In genomic region chr12:70422322-70423118, GRCm38 (mm10) we compare ENCODE assay signal across 14 mouse cellular contexts. TPM values are rescaled to one million over a fixed set of nuclear protein-coding genes. Genes with fewer than 3 reads are reported as not detected.
DNase-seq lines count a peak whose midpoint lies in the region; ATAC-seq and TF ChIP-seq lines count a peak whose summit lies in the region.
"Had no signal": no experiment of that assay in that cellular context is flagged by ENCODE, and none has a peak within 500 bp of the region (broad histone marks: within the 10 kb centered on the region; RNA-seq: fewer than 3 reads in every experiment).

No protein-coding gene starts in this region.

- DNase-seq in liver, postnatal 0 days, result no peak
- DNase-seq in liver, embryonic 11.5 days (ENCODE audit: low spot score), result no peak
- no peak for DNase-seq in embryonic facial prominence, embryonic 11.5 days (ENCODE audit: low spot score)
- peak; percentile 74 for DNase-seq in mesoderm, embryonic 11.5 days (ENCODE audit: low read depth, low spot score)
- peak; percentile 76 for DNase-seq in retina, embryonic 14.5 days (ENCODE audit: low spot score)
- no peak for DNase-seq in thymus, postnatal 14 days
- no peak for DNase-seq in layer of hippocampus, postnatal 36 days
- DNase-seq: adrenal gland, postnatal 10 days; cerebellum, postnatal 25 days; gastrocnemius, postnatal 10 days; lung, postnatal 14 days; right cerebral cortex, adult 18-20 months had no signal

- no peak overlapping the region for H3K9ac ChIP-seq in liver, postnatal 0 days (replicated peaks)
- no peak overlapping the region for H3K9ac ChIP-seq in liver, embryonic 11.5 days (ENCODE audit: low read depth, low read length)
- H3K9ac ChIP-seq in embryonic facial prominence, embryonic 11.5 days (replicated peaks; ENCODE audit: low read length), result no peak overlapping the region

- no peak for TF ChIP-seq EP300 in liver, postnatal 0 days (IDR thresholded peaks at IDR 0.05; ENCODE audit: low read depth)

- no peak overlapping the region for H3K27ac ChIP-seq in liver, postnatal 0 days (ENCODE audit: low read depth)
- no peak overlapping the region for H3K27ac ChIP-seq in liver, embryonic 11.5 days (ENCODE audit: low read depth, low read length)
- H3K27ac ChIP-seq in embryonic facial prominence, embryonic 11.5 days (replicated peaks; ENCODE audit: low read depth, low read length), result no peak overlapping the region
- H3K27ac ChIP-seq: kidney, postnatal 0 days had no signal

- H3K36me3 ChIP-seq in liver, postnatal 0 days (replicated peaks; ENCODE audit: insufficient read depth, low read length), result no peaks in the 10 kb centered on the region
- no peaks in the 10 kb centered on the region for H3K36me3 ChIP-seq in liver, embryonic 11.5 days (ENCODE audit: control insufficient read depth, insufficient read depth, low read length)
- no peaks in the 10 kb centered on the region for H3K36me3 ChIP-seq in embryonic facial prominence, embryonic 11.5 days (replicated peaks; ENCODE audit: control insufficient read depth, insufficient read depth, low read depth, low read length)

- no peak for ATAC-seq in liver, postnatal 0 days
- ATAC-seq in liver, embryonic 11.5 days (replicated peaks; ENCODE audit: low FRiP score), result no peak
- peak; percentile 39; the same call in 1 of the 2 replicates for ATAC-seq in embryonic facial prominence, embryonic 11.5 days (replicated peaks; ENCODE audit: insufficient number of reproducible peaks, low FRiP score, low TSS enrichment, low read depth)
- ATAC-seq: inflammation-experienced regulatory T-cells, adult 6 months had no signal

- WGBS in liver, postnatal 0 days (ENCODE audit: insufficient replicate concordance), result 70% methylated on average over 9 of the region's 9 CpGs
- WGBS in liver, embryonic 11.5 days, result 73% methylated on average over 9 of the region's 9 CpGs
- WGBS in embryonic facial prominence, embryonic 11.5 days, result 58% methylated on average over 9 of the region's 9 CpGs

- 0 out of 2 replicates have a peak, but pooled peaks have one; percentile 20 for TF ChIP-seq CTCF in liver, postnatal 0 days (IDR thresholded peaks at IDR 0.05; ENCODE audit: low read depth)

- H3K27me3 ChIP-seq in liver, postnatal 0 days (ENCODE audit: insufficient read depth, low read length), result no peaks in the 10 kb centered on the region
- H3K27me3 ChIP-seq in liver, embryonic 11.5 days (replicated peaks; ENCODE audit: control insufficient read depth, insufficient read depth, low read length), result no peaks in the 10 kb centered on the region
- no peaks in the 10 kb centered on the region for H3K27me3 ChIP-seq in embryonic facial prominence, embryonic 11.5 days (ENCODE audit: control insufficient read depth, insufficient read depth, low read length)

- no peaks in the 10 kb centered on the region for H3K4me1 ChIP-seq in liver, postnatal 0 days (ENCODE audit: insufficient read depth)
- H3K4me1 ChIP-seq in liver, embryonic 11.5 days (replicated peaks; ENCODE audit: control insufficient read depth, insufficient read depth, low read length), result no peaks in the 10 kb centered on the region
- H3K4me1 ChIP-seq in embryonic facial prominence, embryonic 11.5 days (ENCODE audit: control insufficient read depth, insufficient read depth, low read length), result no peaks in the 10 kb centered on the region

- no peaks in the 10 kb centered on the region for H3K9me3 ChIP-seq in liver, postnatal 0 days (ENCODE audit: low read length)
- no peaks in the 10 kb centered on the region for H3K9me3 ChIP-seq in liver, embryonic 11.5 days (ENCODE audit: control insufficient read depth, low read length)
- no peaks in the 10 kb centered on the region for H3K9me3 ChIP-seq in embryonic facial prominence, embryonic 11.5 days (replicated peaks; ENCODE audit: control insufficient read depth, low read length)

- H3K4me2 ChIP-seq in liver, postnatal 0 days (ENCODE audit: low read depth, low read length), result no peak overlapping the region
- no peak overlapping the region for H3K4me2 ChIP-seq in liver, embryonic 11.5 days
- no peak overlapping the region for H3K4me2 ChIP-seq in embryonic facial prominence, embryonic 11.5 days (ENCODE audit: low read depth, low read length)

- no peak overlapping the region for H3K4me3 ChIP-seq in liver, postnatal 0 days (ENCODE audit: low read depth, low read length)
- H3K4me3 ChIP-seq in liver, embryonic 11.5 days (ENCODE audit: low read depth, low read length), result no peak overlapping the region
- no peak overlapping the region for H3K4me3 ChIP-seq in embryonic facial prominence, embryonic 11.5 days (ENCODE audit: low read depth, low read length)

RNA-seq across cellular contexts. Expression of gene Tmx1, which starts 30.4 kb away (rescaled TPM):
- polyA plus RNA-seq in liver, postnatal 0 days (2015; fragmentation: Nextera tagmentation; extraction: Ambion mirVana), result 62.2 and 72.1 TPM in 2 replicates
- 115 and 140 TPM in 2 replicates for polyA plus RNA-seq in liver, embryonic 11.5 days (2014; fragmentation: Nextera tagmentation; extraction: Ambion mirVana)
- 109 and 117 TPM in 2 replicates for polyA plus RNA-seq in embryonic facial prominence, embryonic 11.5 days (2014; fragmentation: Nextera tagmentation; extraction: Ambion mirVana)
- total RNA-seq in layer of hippocampus, postnatal 36 days (2021), result 10 to 100 TPM; 31.7 to 35.9 TPM

Comparison
In these comparisons a context has a peak if more than half of its experiments do, and no peak if none do; other contexts are left out.
1. DNase-seq: peak in mesoderm, embryonic 11.5 days (single experiment) and retina, embryonic 14.5 days (single experiment); none in liver, postnatal 0 days (single experiment), liver, embryonic 11.5 days (single experiment), embryonic facial prominence, embryonic 11.5 days (single experiment), thymus, postnatal 14 days (single experiment) and layer of hippocampus, postnatal 36 days (0 of 2).